Mouse (Mus musculus) cerebellum, adult 2 months (tissue): ENCODE data around the gene Ammecr1.

Source experiments
- CTCF ChIP-seq: fragments of 200-500 bp; IDR thresholded peaks from 2 replicates; pipeline ENCODE4 v1.5.1; 2011; ENCODE audit warnings: low read depth, mild to moderate bottlenecking, control low read depth, low read length, moderate library complexity, borderline replicate concordance; ENCODE audit not compliant: insufficient read depth
- POLR2A ChIP-seq: fragments of 200-500 bp; IDR thresholded peaks from 2 replicates; pipeline ENCODE4 v1.6.1; 2011; ENCODE audit warnings: low read length, control low read depth, borderline replicate concordance; ENCODE audit not compliant: insufficient read depth

DNA sequence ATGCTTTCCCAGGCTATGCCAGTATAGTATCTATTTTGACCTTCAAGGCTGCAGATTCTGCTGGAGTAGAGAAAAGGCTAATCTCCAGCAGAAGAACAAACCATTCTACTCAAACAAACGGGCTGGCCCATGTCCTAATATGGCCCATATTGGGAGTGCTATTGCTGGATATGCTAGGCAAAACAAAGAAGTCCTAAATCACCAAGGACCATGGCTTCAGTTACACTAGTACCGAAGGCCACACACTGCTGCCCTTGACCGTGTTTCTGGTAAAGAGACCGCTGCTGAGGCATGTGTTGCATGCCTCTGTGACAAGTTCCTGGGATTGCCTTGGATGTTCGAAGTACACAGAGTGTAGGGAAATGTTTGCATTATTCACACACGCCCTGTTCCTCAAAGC, 120.3 kb downstream of the Ammecr1 start:
- TF ChIP-seq POLR2A (no peak), CTCF (no peak)
